Mouse (Mus musculus) retina, postnatal 1 day (tissue): ENCODE data around the gene Trcg1.

Experiments used
- DNase-seq: peaks from one replicate; pipeline ENCODE4 v3.0.0-alpha.2; 2012

Gene Trcg1

DNA sequence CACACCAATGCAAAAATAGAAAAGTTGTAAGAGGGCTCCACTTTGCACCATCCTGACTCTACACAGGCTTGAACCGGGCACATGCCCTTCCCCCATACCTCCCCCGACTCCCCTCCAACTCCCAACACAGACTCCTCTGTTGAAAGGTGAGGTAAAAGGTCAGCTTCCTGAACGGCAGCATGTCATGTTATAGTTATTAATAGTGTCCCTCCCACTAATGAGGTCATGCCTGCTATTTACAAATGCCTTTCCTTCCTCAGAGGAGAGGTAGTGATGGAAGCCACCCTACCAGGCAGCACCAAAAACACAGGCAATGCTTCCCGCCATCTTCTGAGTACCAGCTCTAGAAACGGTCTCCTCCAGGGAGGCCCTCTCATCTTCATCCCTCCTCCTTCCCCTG is 28.8 kb downstream of the Trcg1 start:
- no peak for DNase-seq

DNA sequence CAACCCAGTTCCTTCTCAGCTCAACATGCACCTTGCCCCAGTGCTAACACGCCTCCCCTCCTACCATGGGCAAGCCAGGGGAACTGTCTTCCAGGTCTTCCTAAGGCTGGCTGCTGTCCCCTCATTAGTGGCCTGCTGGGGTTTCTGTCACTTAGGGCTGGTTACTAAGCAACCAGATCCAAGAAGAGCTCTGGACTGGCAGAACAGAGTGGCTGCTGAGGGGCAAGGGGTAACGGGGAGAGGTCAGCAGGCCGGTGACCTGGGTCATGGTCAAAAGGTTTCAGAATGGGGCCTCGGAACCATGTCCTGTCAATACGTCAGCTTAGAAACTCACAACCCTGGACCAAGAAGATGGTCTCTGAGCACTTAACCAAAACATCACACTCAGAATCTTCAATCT is 31.1 kb downstream of the Trcg1 start:
- peak; percentile 80 for DNase-seq

DNA sequence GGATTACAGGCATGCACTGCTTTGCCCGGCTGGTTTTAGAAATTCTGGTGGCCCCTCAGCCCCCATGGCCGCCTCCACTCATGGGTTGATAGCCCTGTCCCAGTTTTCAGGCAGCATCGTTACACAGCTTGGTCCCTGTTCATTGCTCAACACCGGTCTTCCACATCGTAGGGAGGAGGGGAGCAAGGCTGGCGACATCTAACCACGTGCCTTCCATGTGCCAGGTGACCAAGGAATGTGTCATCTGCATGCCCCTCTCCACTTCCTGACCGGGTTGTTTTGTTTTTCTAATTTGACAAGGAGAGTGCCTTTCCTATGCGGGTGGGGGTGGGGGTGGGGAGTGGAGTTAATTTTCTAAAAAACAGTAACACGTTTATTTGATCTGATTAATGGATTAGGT is 31.7 kb downstream of the Trcg1 start:
- peak; percentile 42 for DNase-seq

DNA sequence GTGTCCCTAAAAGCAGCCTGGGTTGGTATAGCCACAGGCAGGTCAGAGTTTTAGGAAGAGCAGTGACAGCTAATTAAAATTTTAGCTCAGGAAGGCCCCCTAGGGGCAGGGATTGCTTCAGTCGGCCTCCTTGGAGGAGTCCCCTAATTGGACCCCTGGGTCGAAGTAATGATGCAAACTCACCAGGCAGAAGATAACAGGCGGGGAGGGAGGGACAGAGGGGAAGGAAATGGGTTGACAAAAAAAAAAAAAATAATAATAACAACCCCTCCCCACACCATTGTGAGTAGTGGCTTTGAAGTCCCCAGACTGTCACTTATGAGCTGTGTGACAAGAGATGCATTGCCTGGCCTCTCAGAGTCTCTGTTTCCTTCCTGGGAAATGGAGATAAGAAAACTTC is 32.2 kb downstream of the Trcg1 start:
- peak; percentile 87 for DNase-seq

DNA sequence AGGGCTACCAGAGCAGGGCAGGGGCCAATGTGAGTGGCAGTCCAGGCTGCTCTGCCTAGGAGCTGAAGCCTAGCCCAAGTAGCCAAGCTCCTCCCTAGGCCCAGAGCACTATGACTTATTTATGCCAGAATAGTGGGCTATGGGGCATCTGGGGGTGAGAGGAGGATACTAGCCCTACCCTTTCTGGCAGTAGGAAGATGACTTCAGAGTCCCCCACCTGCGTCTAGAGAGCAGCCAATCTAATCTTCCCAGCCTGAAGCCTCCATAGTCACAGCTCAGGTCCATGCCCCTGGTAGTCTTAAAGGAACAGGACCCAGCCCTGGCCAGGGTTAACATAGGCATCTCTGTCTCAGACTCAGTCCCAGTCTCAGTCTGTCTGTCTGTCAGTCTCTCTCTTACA is 33.0 kb downstream of the Trcg1 start:
- no peak for DNase-seq

DNA sequence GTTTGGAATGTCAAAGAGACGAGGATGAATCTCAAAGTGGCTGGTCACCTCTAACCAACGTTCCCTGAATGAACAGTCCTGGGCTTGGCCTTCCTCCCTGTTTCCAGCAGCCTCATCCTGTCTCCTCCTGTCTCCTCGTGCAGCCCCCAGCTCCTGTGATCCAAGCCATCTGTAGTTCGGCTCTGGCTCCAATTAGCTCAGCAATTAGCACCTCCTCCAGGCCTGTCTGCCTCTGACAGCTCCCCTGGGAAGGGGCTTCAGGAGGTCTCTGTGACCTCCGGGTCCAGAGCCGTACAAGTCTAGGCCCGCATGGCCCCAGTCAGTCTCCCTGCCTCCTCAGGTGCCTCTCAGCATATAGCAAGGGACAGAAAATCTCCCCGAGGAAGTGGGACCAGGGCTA is 34.0 kb downstream of the Trcg1 start:
- peak; percentile 55 for DNase-seq

DNA sequence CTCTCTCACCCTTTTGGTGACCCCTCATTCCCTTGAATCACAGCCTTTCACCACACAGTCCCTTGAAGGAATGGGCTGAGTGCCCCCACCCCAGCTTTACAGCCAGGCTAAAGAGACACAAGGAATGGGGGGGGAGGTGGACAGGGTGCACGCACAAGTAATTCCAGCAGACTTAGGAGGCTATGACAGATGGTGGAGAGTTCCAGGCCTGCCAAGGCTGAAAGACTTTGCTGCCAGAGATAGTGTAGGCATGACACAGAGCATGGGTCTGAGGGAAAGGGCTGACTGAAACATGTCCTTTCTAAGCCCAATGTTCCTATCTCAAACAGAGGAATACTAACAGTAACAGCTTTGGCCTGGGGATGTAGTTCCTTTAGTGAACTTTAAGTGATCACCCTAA is 34.7 kb downstream of the Trcg1 start:
- no peak for DNase-seq

DNA sequence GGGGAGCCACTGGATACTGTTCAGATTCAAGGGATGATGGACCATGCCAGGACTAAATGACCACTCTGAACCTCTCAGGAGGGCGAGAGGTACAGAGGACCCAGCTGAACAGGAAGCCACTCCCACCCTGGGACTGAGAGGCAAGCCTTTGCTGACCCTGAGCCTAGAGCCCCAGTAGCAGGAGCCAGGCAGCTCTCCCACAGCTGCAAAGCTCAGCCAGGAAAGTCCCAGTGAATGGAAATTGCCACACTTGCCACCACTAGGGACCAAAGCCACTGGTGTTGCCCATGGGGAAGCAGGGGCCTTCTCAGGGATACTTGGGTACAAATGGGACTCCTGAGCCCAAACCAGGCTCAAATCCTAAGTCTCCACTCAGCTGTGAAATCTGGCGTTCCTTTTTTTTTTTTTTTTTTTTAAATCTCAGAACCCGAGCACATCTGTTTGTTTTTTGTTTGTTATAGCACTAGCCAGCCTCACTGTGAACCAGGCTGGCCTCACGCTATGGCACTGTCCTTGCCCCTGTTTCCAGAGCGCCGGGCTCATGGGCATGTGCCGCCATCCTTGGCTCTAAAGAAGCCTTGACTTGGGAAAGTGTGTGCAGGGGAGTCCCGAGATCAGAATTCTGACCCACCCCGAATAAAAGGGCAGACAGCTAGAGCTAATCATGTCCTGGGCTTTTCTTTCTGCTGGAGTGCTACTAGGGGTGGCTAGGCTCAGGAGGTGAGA is 35.6 kb downstream of the Trcg1 start:
- DNase-seq = no peak

DNA sequence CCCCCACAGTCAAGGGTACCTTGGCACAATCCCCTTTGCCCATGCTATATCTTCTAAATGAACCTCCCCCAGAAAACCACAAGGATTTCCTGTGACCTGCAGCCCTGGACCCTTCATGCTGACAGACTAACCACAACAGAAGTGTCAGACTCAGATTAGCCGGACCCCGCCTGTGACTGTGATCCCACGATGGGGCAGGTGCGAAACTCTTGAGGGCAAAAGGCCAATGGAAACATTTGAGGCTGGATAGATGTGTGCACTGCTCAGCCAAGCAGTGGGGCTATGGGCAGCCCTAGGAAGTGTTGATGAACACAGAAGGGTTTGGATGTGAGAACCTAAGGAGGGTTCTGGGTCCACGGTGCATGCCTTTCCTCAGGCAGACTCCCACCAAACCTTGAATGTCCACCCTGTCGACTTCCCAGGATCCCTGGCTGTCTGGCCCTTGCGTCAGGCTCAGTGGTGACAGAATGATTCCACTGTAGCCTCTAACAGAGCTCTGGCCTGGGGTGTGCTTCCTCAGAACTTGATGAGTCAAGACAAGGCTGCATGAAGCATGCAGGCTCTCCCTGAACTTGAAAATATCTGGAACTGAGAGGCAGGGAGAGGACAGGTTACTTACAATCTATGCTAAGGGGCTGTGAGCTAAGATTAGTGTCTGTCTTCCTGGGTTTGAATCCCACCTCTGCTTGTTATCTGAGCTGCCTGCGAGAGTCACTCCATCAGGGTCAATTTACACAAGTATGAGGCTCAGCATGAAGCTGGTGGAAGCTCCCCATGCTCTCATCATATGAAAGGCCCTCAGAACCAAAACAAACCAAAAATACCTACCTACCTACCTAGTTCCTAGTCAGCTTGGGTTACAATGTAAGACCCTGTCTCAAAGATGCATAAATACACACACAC is 36.8 kb downstream of the Trcg1 start:
- DNase-seq = no peak

DNA sequence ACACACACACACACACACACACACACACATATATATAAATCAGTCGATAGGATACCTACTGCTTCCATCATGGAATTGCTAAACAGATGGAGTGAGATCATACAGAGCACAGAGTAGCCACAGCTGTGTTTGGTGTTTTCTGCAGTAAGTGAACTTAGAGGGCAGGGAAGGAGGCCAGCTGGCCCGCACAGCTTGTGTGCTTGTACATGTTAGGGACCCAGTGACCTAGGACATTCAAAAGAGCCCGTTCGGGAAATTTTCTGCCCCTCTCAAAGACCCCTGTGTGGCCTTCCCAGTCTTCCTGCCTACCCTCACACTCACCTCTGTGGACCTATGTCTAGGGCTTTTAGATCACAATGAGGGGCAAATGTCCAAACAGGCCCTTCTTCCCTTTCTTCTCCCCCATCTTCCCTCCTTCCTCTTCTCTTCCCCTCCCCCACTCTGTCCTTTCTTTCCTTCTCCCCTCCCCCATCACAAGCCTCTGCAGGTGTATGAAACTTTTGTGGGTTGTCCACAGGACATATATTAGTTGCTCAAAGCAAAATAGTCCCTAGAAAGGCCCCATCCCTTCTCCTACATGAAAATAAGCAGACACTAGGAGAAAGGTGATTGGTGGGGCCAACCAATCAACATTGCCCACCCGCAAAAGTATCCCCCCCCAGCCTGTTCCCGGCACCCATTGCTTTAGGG is 37.6 kb downstream of the Trcg1 start:
- peak; percentile 26 for DNase-seq

DNA sequence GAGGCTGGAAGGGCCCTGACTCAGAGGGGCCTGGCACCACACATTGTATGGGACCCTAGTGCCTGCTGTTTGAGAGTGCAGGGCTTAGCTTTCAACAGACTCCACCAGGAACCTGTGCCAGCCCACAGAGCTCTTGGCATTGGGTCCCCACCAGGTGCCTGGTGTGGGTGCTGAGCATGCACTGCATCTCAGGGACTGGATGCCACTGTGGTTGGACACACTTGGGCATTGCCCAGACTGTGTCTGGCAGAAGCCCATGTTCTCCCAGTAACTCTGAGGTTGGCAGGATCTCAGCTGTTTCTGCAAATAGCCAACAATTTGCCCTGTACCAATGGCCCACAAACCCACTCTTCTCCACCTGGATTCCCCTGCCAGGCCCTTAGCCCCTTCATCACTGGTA is 40.0 kb downstream of the Trcg1 start:
- DNase-seq = no peak

DNA sequence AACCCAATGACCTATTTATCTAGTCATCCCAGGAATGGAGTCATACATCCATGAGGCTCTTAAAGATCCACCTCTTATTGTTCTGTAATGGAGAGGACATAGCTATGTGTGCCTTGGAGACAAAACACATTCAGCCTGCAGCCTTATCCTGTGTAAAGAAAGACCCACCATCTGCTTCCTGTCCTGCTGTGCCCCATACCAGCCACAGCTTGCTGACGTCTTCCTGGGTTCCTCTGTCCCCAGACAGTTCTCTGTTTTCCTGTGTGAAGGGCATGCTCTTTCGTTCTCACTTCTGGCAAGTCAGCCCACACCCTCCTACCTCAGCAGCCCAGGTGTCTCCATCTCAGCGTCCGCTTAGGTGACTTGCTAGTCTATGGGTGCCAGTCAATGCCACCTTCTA is 41.9 kb downstream of the Trcg1 start:
- DNase-seq = peak; percentile 26

DNA sequence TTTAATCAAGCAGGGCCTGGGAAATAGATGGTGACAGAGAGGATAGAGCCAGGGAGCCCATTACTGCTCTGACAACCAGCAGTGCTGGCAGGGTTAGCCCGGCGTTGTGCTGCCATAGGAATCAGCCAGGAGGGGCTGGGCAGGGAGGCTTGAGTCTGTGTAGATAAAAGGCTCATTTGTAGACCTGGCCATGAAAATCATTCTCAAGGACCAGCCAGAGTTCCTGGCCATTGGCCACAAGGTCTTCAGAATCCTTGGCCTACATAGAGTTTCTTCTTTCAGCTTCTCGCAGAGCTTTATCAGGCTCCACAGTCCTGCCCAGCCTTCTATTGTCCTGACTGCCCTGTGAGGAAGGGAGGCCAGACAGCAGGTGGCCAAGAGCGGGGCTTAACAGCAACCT is 43.1 kb downstream of the Trcg1 start:
- DNase-seq = peak; percentile 48

DNA sequence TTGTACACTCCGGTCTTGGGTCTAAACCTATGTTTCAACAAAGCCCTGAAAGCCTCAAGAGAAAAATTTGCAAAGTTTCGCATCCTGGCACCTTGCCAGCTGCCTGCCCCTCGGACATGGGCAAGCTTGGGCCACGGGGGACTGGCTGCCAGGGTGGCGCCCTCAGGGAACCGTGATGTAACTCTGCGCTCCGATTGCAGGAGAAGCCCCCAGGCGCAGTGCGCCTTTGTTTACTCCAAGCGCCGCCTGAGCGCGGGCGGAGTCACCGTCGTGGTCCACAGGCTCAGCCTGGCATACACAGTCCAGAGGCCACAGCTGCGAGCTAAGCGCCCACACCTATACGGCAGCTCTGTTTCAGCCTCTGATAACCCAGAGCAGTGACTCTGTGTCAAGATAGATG is 45.2 kb downstream of the Trcg1 start:
- DNase-seq = peak; percentile 70

DNA sequence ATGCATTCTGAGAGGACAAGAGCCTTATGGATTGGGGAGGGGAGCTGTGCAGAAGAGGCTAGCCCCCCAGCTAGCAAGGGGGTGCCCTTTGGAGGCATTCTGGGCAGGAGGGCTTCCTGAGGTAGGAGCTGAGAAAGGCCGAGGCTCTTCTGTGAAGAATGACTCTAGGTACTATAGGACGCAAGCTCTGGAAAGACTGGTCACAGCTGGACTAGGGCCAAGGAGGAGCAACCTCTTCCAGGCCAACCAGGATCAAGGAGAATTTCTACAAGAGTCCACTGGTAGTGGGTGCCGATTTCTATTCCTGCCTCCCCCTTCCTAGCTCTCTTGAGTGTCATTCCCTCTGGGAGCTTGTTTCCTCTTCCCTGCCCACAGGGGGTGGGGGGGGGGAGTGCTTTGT is 46.3 kb downstream of the Trcg1 start:
- DNase-seq = no peak

DNA sequence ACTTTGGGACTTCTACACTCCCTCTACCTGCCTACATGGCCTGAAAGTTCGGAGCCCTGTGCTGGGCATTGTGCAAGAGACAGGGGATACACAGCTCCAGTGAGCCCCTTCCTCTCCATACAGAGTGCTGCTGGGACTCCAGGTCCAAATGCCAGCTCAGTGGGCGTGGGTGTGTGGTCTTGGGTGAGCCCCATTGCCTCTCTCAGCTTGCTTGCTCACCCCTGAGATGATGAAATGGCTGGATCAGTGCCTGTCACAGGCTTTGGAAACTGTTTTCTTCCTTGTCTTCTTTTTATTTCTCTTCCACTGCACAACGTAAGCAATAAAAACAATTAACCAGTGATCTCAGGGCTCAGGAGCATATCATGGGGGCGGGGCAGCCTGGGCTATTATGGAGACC is 47.0 kb downstream of the Trcg1 start:
- DNase-seq = no peak

DNA sequence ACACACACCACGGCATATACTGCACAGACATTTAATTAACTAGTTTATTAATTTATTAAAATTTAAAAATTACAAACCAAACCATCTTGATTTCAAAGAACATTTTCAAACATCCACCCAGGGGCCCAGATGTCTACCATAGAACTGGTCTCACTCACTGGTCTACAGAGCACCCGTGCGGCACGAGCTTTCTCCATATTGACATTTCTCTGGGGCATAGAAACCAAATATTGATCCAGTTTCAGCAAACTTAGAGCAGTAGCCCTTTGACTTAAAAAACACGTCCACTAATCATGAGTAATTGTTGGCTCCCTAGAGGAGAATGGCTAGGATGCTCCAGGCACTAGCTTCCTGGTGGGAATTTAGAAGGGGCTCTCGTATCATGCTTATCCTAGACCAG is 50.8 kb downstream of the Trcg1 start:
- no peak for DNase-seq

DNA sequence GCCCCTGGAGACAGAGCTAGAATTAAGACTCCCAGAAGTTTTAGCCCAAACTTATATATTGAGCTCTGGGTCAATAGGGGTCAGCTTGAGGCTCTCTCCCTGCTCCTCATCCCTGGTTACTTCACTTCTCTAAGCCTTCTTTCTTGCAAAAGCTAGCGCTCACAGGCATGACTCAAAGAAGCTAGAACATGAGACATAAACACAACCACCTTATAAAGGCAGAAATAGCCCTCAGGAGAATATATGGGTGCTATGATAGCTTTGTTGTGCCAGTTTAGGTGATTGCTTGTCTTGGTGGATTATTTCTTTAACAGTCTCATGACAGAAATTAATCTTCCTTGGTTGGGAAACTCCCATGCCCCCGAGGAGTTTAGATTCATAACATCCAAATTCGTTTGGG is 58.5 kb downstream of the Trcg1 start:
- no peak for DNase-seq

DNA sequence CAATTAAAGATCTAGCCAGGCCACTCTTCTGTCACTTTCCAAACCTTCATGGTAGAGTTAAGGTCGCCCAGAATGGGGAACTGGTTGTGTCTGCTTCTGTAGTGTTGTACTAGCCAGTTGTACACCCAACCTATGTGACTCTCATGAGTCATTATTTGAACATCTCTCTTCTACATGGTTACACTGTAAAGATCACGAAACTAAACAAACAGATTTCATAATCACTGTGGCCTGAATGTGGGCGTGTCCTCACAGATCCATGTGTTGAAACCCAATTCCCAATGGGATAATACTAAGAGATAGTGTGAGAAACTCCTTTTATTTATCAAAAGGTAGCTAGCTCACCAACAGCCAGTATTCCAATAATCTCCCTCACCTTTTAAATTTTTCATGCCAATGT is 59.3 kb downstream of the Trcg1 start:
- DNase-seq = no peak

DNA sequence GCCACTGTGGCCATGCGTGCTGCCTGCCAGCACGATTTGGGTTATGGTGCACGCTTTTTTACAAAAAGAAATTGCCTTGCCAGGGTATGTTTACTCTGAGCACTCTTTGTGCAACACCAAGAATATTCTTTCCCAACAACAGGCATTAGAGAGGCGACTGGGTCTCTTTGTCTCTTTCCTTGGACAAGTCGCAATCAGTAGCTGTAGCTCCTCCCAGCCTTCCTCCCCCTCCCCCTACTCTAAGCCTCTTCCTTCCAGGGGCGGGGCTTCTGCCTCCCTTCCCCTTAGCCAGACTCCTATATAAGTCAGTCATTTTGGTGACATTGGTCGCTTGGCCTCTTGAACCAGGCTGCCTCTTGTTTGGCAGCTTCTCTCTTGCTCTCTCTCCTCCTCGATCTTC is 59.9 kb downstream of the Trcg1 start:
- DNase-seq = no peak

DNA sequence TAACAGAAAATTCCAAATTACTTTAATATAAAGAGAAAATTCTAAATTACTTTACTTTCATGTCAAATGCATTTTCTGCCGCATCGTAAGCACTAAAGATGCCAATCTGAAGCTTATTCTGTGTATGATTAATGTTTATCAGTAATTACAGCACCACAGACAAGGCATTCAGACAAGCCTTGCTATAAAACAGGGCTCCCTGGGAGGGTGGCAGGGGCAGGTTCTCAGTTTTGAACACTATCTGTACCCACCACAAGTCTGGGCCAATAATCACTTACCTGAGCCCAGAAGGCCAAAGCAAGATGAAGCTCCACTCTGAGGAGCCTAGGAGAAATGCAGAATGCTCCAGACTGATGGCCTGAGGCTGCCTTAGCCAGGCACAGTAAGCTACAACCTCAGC is 61.6 kb downstream of the Trcg1 start:
- DNase-seq = no peak
